Mouse (Mus musculus): Measurements from ENCODE around the gene Gm5935. TPM values are rescaled to one million over a fixed set of nuclear protein-coding genes. Genes with fewer than 3 reads are reported as not detected.
"Not testable (repeated sequence)": the region's sequence is repeated elsewhere in the genome, so short reads cannot be mapped to it uniquely, and the experiment has no call there.

Gene Gm5935
- polyA plus RNA-seq (2014; fragmentation: Nextera tagmentation; extraction: Ambion mirVana) = not detected in 2 replicates

- H3K27me3 ChIP-seq (replicated peaks; ENCODE audit: control insufficient read depth, insufficient read depth, low read length); H3K9me3 ChIP-seq (ENCODE audit: control insufficient read depth, low read length); H3K4me2 ChIP-seq (ENCODE audit: low read depth, low read length); DNase-seq (ENCODE audit: low spot score); H3K27ac ChIP-seq (replicated peaks; ENCODE audit: low read depth, low read length); H3K9ac ChIP-seq (ENCODE audit: low read depth, low read length); H3K4me3 ChIP-seq (ENCODE audit: low read depth, low read length); ATAC-seq (ENCODE audit: low read depth); H3K4me1 ChIP-seq (ENCODE audit: control insufficient read depth, insufficient read depth, low read length); H3K36me3 ChIP-seq (ENCODE audit: control insufficient read depth, insufficient read depth, low read length): not testable (repeated sequence)
- 87% methylated on average over 5 of the region's 5 CpGs for WGBS
These were observed at the start of gene Gm5935 for GRCm38 (mm10) chrX:24775064-24775463. Gene Gm5935, minus strand, starts transcription at chrX:24775164.

Other genes with a start within 250 kb of the Gm5935 start
- gene Gm4297, start 200.3 kb downstream of the Gm5935 start, polyA plus RNA-seq (2014; fragmentation: Nextera tagmentation; extraction: Ambion mirVana) = not detected in 2 replicates